Mouse (Mus musculus): Measurements from ENCODE around the gene Ltbp3. TPM values are rescaled to one million over a fixed set of nuclear protein-coding genes. Genes with fewer than 3 reads are reported as not detected.

Ltbp3 gene
- polyA plus RNA-seq, 1 experiment: 8.1 TPM

- TF ChIP-seq POLR2A (IDR thresholded peaks at IDR 0.05; ENCODE audit: control insufficient read depth, low read depth, low read length) (no peak), CTCF (IDR thresholded peaks at IDR 0.05; ENCODE audit: control insufficient read depth, insufficient read depth, insufficient replicate concordance, low read depth, low read length) (no peak)
- H3K27ac ChIP-seq (ENCODE audit: control insufficient read depth, insufficient read depth, low read depth, low read length): no peak overlapping the region
- H3K4me1 ChIP-seq (ENCODE audit: control insufficient read depth, insufficient read depth, low read length): peaks cover 16% of the 10 kb centered on the region
- peaks cover 2% of the 10 kb centered on the region for H3K36me3 ChIP-seq (ENCODE audit: control insufficient read depth, insufficient read depth, low read length)
- no peaks in the 10 kb centered on the region for H3K27me3 ChIP-seq (ENCODE audit: control insufficient read depth, insufficient read depth, low read length)
- no peak overlapping the region for H3K4me3 ChIP-seq (ENCODE audit: control insufficient read depth, low read depth, low read length)
Measured at GRCm38 (mm10) chr19:5758878-5759403, 18.2 kb downstream of the Ltbp3 start.

GRCm38 (mm10) chr19:5763163-5763562 is 22.5 kb downstream of the Ltbp3 start:
- Histone ChIP-seq H3K27ac (ENCODE audit: control insufficient read depth, insufficient read depth, low read depth, low read length) (no peak overlapping the region), H3K4me3 (ENCODE audit: control insufficient read depth, low read depth, low read length) (no peak overlapping the region), H3K27me3 (ENCODE audit: control insufficient read depth, insufficient read depth, low read length) (no peaks in the 10 kb centered on the region), H3K4me1 (ENCODE audit: control insufficient read depth, insufficient read depth, low read length) (peaks cover 2% of the 10 kb centered on the region; the same call in 1 of the 2 replicates), H3K36me3 (ENCODE audit: control insufficient read depth, insufficient read depth, low read length) (peaks cover under 1% of the 10 kb centered on the region)
- TF ChIP-seq CTCF (IDR thresholded peaks at IDR 0.05; ENCODE audit: control insufficient read depth, insufficient read depth, insufficient replicate concordance, low read depth, low read length) (no peak), POLR2A (IDR thresholded peaks at IDR 0.05; ENCODE audit: control insufficient read depth, low read depth, low read length) (no peak)

GRCm38 (mm10) chr19:5767271-5767670 is 26.6 kb downstream of the Ltbp3 start:
- TF ChIP-seq CTCF (IDR thresholded peaks at IDR 0.05; ENCODE audit: control insufficient read depth, insufficient read depth, insufficient replicate concordance, low read depth, low read length): no peak
- no peak for TF ChIP-seq POLR2A (IDR thresholded peaks at IDR 0.05; ENCODE audit: control insufficient read depth, low read depth, low read length)
- H3K27me3 ChIP-seq (ENCODE audit: control insufficient read depth, insufficient read depth, low read length): no peaks in the 10 kb centered on the region
- H3K36me3 ChIP-seq (ENCODE audit: control insufficient read depth, insufficient read depth, low read length): no peaks in the 10 kb centered on the region; the same call in 1 of the 2 replicates
- no peak overlapping the region for H3K4me3 ChIP-seq (ENCODE audit: control insufficient read depth, low read depth, low read length)
- H3K4me1 ChIP-seq (ENCODE audit: control insufficient read depth, insufficient read depth, low read length): peaks cover 6% of the 10 kb centered on the region
- H3K27ac ChIP-seq (ENCODE audit: control insufficient read depth, insufficient read depth, low read depth, low read length): no peak overlapping the region

- H3K4me3 ChIP-seq (ENCODE audit: control insufficient read depth, low read depth, low read length): peak overlapping the region; percentile 88
- H3K4me1 ChIP-seq (ENCODE audit: control insufficient read depth, insufficient read depth, low read length): peaks cover 6% of the 10 kb centered on the region
- H3K27me3 ChIP-seq (ENCODE audit: control insufficient read depth, insufficient read depth, low read length): no peaks in the 10 kb centered on the region
- H3K27ac ChIP-seq (ENCODE audit: control insufficient read depth, insufficient read depth, low read depth, low read length): no peak overlapping the region; the same call in 1 of the 2 replicates
- TF ChIP-seq POLR2A (IDR thresholded peaks at IDR 0.05; ENCODE audit: control insufficient read depth, low read depth, low read length): no peak
- no peak for TF ChIP-seq CTCF (IDR thresholded peaks at IDR 0.05; ENCODE audit: control insufficient read depth, insufficient read depth, insufficient replicate concordance, low read depth, low read length)
- H3K36me3 ChIP-seq (ENCODE audit: control insufficient read depth, insufficient read depth, low read length): no peaks in the 10 kb centered on the region; the same call in 1 of the 2 replicates
Measured at GRCm38 (mm10) chr19:5770311-5770710, 29.6 kb downstream of the Ltbp3 start.

- Histone ChIP-seq H3K4me1 (ENCODE audit: control insufficient read depth, insufficient read depth, low read length) (peaks cover 6% of the 10 kb centered on the region), H3K36me3 (ENCODE audit: control insufficient read depth, insufficient read depth, low read length) (no peaks in the 10 kb centered on the region; the same call in 1 of the 2 replicates), H3K27ac (ENCODE audit: control insufficient read depth, insufficient read depth, low read depth, low read length) (peak within 1 kb of the TSS; percentile 58), H3K4me3 (ENCODE audit: control insufficient read depth, low read depth, low read length) (peak within 1 kb of the TSS; percentile 88), H3K27me3 (ENCODE audit: control insufficient read depth, insufficient read depth, low read length) (no peaks in the 10 kb centered on the region)
- TF ChIP-seq CTCF (IDR thresholded peaks at IDR 0.05; ENCODE audit: control insufficient read depth, insufficient read depth, insufficient replicate concordance, low read depth, low read length): no peak
- TF ChIP-seq POLR2A (IDR thresholded peaks at IDR 0.05; ENCODE audit: control insufficient read depth, low read depth, low read length): peak; percentile 75; the same call in 1 of the 2 replicates
Measured at GRCm38 (mm10) chr19:5770925-5771860, 30.5 kb downstream of the Ltbp3 start, which contains the start of gene Scyl1. Gene Scyl1, minus strand, starts transcription at chr19:5771419.

GRCm38 (mm10) chr19:5777387-5778032 is 36.8 kb downstream of the Ltbp3 start:
- H3K27ac ChIP-seq (ENCODE audit: control insufficient read depth, insufficient read depth, low read depth, low read length): no peak overlapping the region
- H3K27me3 ChIP-seq (ENCODE audit: control insufficient read depth, insufficient read depth, low read length): no peaks in the 10 kb centered on the region
- H3K4me3 ChIP-seq (ENCODE audit: control insufficient read depth, low read depth, low read length): no peak overlapping the region
- no peaks in the 10 kb centered on the region for H3K4me1 ChIP-seq (ENCODE audit: control insufficient read depth, insufficient read depth, low read length)
- H3K36me3 ChIP-seq (ENCODE audit: control insufficient read depth, insufficient read depth, low read length): no peaks in the 10 kb centered on the region
- no peak for TF ChIP-seq CTCF (IDR thresholded peaks at IDR 0.05; ENCODE audit: control insufficient read depth, insufficient read depth, insufficient replicate concordance, low read depth, low read length)
- TF ChIP-seq POLR2A (IDR thresholded peaks at IDR 0.05; ENCODE audit: control insufficient read depth, low read depth, low read length): no peak

- no peaks in the 10 kb centered on the region for H3K27me3 ChIP-seq (ENCODE audit: control insufficient read depth, insufficient read depth, low read length)
- H3K27ac ChIP-seq (ENCODE audit: control insufficient read depth, insufficient read depth, low read depth, low read length): no peak overlapping the region
- no peaks in the 10 kb centered on the region for H3K4me1 ChIP-seq (ENCODE audit: control insufficient read depth, insufficient read depth, low read length)
- no peak overlapping the region for H3K4me3 ChIP-seq (ENCODE audit: control insufficient read depth, low read depth, low read length)
- no peaks in the 10 kb centered on the region for H3K36me3 ChIP-seq (ENCODE audit: control insufficient read depth, insufficient read depth, low read length)
- no peak for TF ChIP-seq POLR2A (IDR thresholded peaks at IDR 0.05; ENCODE audit: control insufficient read depth, low read depth, low read length)
- no peak for TF ChIP-seq CTCF (IDR thresholded peaks at IDR 0.05; ENCODE audit: control insufficient read depth, insufficient read depth, insufficient replicate concordance, low read depth, low read length)
Measured at GRCm38 (mm10) chr19:5778312-5778711, 37.6 kb downstream of the Ltbp3 start.

Data from testis, adult 2 months (tissue).